Mouse (Mus musculus) common myeloid progenitor, adult 5-6 weeks (primary cell): ENCODE measurements around the gene Pink1. TPM values are rescaled to one million over a fixed set of nuclear protein-coding genes. Genes with fewer than 3 reads are reported as not detected.
A peak's percentile ranks its signal among the peaks of the same experiment; 100 is the strongest.
"Not testable (repeated sequence)": the region's sequence is repeated elsewhere in the genome, so short reads cannot be mapped to it uniquely, and the experiment has no call there.

Experiments used
- ATAC-seq: replicated peaks from 2 replicates; pipeline ENCODE4 v1.8.0; 2016; ENCODE audit warnings: low read depth, mild to moderate bottlenecking, moderate TSS enrichment, inconsistent platforms; ENCODE audit not compliant: poor library complexity, severe bottlenecking
- total RNA-seq: library from RNA; stranded (forward); fragments of 200-1000, 187-1606 nt; gene quantifications from 2 replicates; pipeline ENCODE4 v1.2.3, GENCODE M21; 2017

Pink1 gene
- total RNA-seq, 1 experiment from 2014 or later = 51.5 TPM

GRCm38 (mm10) chr4:138343341-138343837, 17.3 kb upstream of the Pink1 start:
- no peak for ATAC-seq

DNA sequence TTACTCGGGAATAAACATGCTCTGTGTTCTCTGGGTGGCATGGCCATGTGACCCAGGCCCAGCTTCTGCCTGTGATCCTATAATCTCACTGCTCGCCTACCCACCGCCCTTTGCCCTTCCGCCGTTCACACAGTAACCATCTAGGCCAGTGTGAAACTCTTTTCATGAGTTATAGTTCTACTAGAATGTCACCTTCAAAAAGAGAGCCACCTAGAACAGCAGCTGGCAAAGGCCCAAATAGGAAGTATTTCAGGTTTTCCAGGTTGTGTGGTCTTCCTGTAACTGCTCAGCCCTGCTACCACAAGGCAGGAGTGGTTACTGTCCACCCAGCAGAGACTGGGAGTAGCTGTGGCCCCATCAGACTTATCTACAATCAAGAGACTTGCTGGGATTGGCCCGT, 16.7 kb upstream of the Pink1 start:
- no peak for ATAC-seq

DNA sequence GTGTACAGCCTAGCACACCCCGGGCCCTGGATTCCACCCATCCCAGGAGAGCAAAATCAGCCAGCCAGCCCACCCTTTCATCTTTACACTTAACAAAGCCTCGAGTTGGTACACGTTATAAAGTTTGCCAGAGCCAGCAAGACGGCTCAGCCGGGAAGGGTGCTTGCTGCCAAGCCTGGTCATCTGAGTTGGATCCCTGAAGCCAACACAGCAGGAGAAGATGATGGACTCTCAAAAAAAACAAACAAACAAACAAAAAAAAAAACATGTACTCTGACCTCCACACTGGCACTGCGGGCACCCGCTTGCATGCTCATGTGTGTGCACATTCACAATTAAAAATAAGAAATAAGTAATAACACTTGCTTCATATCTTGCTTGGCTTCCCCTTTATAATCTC, 15.9 kb upstream of the Pink1 start:
- no peak for ATAC-seq

DNA sequence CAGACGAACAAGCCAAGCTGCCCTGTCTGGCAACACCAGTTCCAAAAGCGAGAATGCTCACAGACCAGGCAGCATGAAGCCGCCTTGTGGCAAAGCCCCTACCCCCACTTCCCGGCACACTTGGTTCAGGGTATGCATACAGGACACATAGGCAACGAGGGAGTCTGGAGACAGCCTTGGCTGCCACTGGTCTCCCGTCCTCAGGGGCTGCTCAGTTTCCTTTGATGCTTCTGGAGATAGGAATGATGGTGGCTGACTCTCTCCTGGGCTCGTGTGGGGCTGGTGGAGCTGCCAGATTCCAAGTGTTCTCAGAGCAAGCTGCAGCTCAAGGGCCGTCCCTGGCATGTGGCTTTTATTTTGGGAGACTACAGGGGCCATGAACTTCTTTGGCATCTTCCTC, 15.3 kb upstream of the Pink1 start:
- ATAC-seq = no peak

GRCm38 (mm10) chr4:138339963-138340362, 13.9 kb upstream of the Pink1 start:
- peak; percentile 29; the same call in 1 of the 2 replicates for ATAC-seq

- ATAC-seq = no peak
These were observed 11.2 kb upstream of the Pink1 start for GRCm38 (mm10) chr4:138337341-138337740.

GRCm38 (mm10) chr4:138336876-138337275, 10.8 kb upstream of the Pink1 start:
- no peak for ATAC-seq

GRCm38 (mm10) chr4:138335648-138336047, 9.5 kb upstream of the Pink1 start:
- no peak for ATAC-seq

- ATAC-seq = no peak
These were observed 8.9 kb upstream of the Pink1 start for GRCm38 (mm10) chr4:138335036-138335435.

DNA sequence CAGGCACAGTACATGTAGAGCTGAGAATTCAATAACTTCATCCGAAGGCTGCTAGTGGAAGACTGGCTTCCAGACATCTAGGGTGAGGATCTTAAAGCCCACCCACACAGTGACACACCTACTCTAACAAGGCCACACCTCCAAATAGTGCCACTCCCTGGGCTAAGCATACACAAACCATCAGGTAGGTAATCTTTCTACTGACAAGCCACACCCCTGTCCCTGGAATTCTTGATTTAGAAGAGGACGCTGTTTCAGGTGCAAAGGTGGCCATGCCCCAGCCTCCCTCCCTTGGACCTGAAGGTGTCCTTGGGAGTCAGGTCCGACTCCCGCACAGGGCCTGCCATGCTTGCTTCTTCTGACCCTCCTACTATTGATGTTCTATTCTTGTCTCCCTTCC, 7.0 kb upstream of the Pink1 start:
- ATAC-seq = no peak

DNA sequence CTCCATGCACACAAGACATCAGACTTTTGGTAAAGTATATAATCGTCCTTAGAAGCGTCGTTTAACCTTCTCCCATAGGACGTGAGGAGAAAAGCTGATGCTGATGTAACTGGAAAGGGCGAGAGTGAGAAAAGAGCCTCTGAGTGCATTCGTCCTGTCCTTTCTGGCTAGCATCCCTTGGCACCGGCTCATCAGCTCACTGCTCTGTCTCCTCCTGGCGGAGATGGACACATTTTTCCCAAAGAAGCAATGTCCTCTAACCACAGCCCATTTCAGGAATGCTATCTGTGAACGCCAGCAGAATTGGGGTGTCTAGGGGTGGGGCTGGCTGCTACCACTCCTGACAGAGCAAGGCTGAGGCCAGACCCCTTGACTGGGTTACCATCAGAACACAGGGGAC, 5.5 kb upstream of the Pink1 start:
- no peak for ATAC-seq

DNA sequence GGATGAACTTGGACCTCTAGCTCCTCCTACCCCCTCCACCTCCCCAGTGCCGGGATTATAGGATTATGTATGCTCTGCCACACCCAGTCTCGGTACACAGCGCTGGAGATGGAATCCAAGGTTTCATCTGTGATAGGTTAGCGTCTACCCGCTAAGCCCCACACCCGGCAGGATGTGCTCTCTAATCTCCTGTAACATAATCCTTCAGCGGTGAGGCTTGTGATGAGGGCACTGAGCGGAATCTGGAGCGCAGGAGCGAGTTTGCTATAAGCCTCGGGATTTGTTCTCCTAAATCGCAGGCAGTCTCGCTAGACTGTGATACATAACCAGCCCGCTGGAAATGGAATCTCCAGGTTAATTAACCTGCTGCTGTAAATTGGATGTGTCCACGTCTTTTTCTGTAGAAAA, 4.2 kb upstream of the Pink1 start:
- ATAC-seq = no peak

DNA sequence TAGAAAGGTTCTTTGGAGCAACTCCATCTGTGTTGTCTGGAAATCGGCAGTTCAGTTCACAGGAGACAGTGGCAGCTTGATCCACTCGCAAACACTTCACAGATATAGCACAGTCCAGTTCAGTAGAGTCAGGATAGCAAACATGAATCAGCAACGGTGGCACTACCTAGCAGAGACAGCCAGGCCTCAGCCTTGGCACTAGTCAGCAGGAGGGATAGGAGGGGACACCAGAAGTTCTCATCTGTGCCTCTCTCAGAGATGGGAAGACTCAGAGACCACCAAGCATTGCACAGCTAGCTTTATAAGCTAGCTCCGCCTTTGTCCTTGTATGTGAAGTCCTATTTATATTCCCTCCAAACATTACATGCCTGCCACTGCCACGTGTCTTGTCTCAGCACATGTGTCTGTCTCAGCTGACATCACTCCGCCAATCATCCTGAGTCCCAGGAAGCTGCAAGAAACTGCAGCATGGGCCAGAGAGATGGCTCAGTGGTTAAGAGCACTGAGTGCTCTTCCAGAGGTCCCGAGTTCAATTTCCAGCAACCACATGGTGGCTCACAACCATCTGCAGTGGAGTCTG, 1.9 kb upstream of the Pink1 start:
- no peak for ATAC-seq

GRCm38 (mm10) chr4:138327155-138327554, 1.0 kb upstream of the Pink1 start:
- ATAC-seq = not testable (repeated sequence)

DNA sequence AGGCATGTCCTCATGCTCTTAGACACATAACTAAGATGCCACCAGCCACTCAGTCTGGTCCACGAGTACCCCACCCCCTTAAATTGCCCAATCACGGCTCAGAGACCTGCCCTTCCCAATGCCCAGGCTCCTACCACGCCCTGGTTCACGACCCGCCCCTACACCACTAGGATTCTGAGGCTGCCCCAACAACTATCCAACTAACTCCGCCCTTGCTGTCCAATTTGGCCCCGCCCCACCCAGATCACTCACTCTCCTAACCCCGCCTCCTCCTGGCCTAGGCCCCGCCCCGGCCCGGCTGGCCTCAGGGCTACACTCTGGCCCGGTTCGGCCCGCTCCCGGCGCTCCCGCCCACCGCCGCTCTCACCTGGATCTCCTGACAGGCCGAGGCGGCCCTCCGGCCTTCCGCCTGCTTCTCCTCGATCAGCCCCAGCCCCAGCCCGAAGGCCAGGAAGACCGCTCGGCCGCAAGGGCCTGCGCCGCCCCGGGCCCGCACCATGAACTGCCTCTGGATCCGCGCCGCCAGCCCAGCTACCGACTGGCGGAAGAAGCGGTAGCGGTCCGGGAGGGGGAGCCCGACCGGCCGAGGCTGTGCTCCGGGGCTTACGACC, 536 bp downstream of the Pink1 start:
- peak; percentile 98 for ATAC-seq

- ATAC-seq = no peak
These were observed 1.7 kb downstream of the Pink1 start for GRCm38 (mm10) chr4:138324451-138324850.

GRCm38 (mm10) chr4:138323753-138324152, 2.4 kb downstream of the Pink1 start:
- no peak for ATAC-seq

- ATAC-seq = no peak
These were observed 3.4 kb downstream of the Pink1 start for GRCm38 (mm10) chr4:138322692-138323091.

DNA sequence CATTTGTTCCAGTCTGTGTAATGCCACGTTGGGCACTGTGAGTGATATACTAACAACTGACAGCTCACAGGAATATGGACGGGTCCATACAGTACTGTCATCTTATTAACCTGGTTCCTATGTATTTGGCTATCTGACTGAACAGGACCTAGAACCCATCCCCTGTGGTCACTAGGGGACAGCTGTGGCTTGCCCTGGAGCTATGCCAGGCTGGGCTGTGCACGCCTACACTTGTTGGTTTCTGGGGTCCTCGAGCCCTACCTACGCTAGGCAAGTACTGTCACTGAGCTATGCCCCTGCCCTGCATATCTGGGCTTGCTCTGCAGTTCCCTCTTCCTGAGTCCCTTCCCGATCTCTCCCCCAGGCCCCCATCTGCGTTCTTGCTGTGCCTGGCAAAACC, 4.6 kb downstream of the Pink1 start:
- ATAC-seq = no peak

- no peak for ATAC-seq
These were observed 5.4 kb downstream of the Pink1 start for GRCm38 (mm10) chr4:138320711-138321110.

GRCm38 (mm10) chr4:138319508-138319907, 6.6 kb downstream of the Pink1 start:
- ATAC-seq = peak; percentile 83
